Mouse (Mus musculus) embryo, embryonic 9.5 days (tissue): ENCODE data around the gene Pde11a.
A peak's percentile ranks its signal among the peaks of the same experiment; 100 is the strongest.

ENCODE experiments used
- DNase-seq: peaks from one replicate; pipeline ENCODE4 v3.0.0-alpha.2; 2017; ENCODE audit errors: extremely low spot score

The Pde11a gene

DNA sequence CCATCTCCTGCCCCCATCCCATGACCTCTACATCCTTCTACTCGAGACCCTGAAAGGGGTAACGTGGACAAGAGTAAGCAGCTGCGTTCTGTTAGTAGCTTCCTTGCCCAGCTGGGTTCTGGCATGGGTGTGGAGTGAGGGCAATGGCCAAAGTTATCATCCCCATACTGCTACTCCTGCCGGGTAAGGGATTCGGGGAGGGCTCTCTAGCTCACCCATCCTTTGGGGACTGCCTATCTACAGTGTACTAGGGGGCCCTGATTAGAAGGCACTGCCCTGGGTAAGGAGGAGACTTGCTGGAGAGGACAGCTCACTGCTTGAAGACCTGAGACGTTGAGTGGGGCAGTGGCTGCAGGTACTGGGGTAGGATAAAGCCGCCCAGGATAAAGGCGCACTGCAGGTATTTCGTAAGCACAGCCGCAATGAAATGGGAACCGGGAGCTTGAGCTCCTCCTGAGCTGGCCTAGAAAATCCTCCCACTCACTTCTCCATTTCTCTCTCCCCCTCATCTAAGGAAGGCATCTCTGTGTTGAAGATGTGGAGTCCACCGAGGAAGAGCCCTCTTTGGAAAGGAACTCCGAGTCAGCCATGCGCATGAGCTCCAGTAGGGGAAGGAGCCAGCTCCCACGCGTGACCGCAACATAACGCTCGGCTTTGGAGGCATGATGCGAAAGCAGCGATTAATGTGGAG is 15.2 kb downstream of the Pde11a start:
- DNase-seq, result no peak

DNA sequence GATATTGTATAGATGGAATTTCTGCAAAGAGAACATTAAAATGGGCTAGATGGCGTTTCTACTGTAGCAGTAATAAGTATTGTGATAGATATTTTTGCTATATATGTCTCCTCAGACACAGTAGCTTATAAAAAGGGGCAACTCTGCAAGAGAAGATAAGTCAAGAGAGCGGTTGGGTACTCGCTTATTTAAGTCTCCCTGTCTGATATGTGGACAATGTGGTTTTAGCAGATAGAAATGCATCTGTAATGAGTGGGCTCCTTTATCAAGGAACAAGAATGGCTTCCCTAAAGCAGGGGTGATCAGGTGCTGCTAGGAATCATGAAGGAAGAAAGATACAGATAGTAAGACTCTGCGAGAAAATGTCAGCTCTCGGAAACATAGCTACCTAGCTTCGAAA is 18.2 kb downstream of the Pde11a start:
- DNase-seq, result no peak

DNA sequence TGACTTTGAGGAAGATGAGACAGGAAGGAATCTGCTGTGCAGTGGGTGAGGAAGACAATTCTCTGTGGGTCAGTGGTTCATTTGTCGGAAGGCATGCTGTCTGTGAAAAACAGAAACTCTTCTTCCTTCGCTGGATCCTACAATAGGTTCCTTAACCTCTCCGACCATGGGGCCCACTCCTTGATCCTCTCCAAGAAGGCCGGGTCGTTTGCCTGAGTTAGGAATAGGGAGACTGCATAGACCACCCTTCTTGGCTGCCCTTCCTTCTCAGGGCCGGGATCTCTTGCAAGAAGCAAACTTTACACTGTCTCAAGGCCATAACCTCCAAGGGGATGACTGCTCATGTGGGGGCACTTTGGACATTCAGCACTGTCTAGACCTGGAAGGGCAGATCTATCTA is 19.3 kb downstream of the Pde11a start:
- DNase-seq, result no peak

DNA sequence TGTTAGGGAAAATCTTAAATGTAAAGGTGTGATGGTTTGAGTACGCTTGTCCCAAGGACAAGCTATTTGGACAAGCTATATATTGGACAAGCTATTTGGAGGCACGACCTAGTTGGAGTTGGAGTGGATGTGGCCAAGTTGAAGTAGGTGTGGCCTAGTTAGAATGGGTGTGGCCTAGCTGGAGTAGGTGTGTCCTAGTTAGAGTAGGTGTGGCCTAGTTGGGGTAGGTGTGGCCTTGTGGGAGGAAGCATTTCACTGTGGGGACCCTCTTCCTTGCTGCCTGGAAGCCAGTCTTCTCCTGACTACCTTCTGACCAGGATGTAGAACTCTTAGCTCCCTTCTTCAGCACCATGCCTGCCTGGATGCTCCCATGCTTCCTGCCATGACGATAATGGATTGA is 50.9 kb downstream of the Pde11a start:
- DNase-seq, result no peak

DNA sequence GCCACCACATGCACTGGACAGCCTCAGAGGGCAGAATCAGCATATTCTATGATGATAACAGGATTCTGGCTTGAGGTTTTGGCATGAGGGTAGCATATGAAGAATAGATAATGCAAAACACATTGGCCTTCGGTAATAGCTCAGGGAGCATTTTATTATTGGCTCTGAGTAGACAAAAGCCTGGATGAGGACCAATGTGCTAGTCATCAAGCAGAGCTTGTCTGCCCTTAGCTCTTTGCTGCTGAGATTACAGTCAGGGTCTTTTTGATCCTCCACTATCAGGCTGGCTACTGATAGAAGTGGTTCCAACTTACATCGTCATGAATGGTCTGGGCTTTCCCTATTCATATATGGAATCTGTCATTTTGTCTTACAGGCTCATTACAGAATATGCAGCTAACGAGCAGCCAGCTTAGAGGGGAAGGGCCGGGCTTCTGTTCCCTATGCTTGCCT is 52.3 kb downstream of the Pde11a start:
- no peak for DNase-seq

DNA sequence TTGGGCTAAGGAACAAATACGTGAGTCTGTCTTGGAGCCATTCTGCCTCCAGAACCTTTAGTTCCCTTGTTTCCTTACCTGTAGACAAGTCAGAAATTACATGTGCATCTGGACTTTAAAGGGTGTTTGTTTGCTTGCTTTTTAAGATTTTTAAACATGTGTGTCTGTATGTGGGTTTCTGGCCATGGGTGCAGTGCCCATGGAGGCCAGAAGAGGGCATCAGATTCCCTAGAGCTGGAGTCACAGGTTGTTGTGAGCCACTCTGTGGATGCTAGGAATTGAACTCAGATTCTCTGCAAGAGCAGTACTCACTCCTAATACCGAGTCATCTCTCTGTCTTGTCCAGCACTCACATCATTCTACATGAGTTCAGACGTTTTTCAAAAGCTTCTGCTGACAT is 53.4 kb downstream of the Pde11a start:
- no peak for DNase-seq

DNA sequence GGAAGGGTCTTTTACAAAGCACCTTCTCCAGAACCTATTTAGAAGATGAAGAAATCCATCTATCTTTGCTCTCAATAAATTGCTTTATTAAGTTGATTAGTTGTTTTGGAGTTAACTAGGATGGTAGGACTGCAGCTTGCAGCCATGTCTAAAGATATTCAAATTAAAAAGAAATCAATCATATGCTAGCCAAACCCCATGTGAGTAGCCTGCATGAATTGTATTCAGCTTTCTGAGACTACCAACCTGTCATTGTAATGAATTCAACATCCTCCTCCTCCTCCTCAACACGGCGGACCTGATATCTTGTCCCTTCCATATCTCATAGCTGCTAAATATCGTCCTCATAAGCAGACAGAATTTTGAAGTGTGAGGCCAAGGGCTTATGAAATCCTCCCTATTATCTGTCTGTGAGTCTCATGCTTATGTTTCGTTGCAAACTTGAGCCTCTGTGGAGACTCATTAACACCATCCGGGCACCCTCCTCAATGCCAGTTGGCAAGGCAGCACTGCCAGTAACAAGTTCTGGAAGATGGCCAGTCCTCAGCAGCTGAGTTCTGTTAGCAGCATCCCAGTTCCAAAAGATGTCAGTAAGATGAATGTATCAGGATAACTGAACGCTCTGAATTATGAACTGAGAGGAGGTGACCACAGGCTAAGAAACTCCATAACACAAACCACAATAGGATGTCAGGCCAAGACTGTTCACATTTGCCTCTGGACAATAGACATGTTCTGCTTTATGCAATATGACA is 55.0 kb downstream of the Pde11a start:
- DNase-seq, result no peak

DNA sequence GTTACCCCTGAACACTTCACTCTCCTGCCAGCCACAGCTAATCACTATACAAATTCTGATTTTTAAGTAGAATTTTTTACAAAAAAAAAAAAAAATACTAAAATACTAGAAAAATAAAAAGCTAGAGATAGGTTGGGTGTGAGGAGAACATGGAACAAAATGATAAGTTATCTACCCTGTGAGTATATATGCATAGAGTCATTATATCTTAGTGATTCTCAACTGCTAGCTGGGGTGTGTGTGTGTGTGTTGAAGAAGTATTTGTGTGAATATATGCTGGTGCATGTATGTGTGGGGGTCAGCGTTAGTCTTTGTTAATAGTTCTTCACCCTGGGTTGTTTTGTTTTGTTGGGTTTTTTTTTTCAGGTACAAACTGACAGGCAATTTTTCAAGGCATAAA is 69.1 kb downstream of the Pde11a start:
- no peak for DNase-seq

DNA sequence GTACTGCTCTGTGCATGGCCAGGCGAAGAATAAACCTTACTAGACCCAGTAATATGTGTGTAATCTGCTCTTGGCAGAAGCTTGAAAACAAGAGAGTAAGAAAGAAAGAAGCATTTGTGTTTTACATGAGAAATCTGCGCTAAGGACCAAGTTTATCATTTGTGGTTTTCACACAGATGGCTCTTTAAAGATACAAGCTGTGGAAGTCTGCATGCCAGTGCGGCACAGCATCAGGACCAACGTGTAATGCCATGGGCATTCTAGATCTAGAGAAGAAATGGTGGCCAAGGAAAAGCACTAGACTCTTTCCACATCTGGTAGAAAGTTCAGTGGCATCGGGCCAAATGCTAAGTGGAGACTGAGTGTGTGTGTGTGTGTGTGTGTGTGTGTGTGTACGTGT is 71.2 kb downstream of the Pde11a start:
- DNase-seq, result no peak

DNA sequence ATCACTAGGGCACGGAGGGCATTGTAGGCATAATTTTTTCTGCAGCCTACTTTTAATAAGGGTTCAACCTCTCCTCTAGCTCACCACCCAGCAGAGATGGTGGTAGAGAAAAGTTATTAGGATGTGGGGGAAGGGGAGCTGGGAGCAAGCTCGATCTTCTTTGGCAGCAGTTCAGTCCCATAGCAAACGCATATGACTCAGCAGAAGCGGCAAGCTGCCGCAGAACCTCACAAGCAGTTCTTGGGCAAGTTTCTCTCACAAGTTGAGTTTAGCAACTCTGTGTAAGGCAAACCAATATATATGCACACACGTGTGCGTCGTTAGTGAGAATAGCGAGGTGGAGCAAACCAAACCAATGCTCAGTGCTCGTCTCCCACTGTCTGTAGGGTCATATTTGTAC is 72.0 kb downstream of the Pde11a start:
- no peak for DNase-seq

DNA sequence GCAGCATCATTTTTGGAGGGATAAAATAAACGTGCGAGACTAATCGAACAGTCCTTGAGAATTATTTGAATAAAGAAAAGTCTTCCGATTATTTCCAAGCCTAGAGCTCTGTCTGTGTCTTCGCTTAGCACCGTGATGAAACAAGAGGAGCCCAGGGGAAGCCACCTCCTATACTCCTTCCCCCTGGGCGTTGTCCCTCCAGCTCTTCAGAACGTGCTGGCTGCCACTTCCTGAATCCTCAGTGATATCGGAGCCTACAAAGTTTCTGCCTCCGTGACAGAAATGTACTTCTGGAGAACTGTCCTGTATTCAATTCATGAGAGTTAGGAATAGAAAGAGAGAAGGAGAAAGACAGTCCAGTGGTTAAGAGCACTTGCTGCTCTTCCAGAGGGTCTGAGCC is 74.3 kb downstream of the Pde11a start:
- DNase-seq, result no peak

DNA sequence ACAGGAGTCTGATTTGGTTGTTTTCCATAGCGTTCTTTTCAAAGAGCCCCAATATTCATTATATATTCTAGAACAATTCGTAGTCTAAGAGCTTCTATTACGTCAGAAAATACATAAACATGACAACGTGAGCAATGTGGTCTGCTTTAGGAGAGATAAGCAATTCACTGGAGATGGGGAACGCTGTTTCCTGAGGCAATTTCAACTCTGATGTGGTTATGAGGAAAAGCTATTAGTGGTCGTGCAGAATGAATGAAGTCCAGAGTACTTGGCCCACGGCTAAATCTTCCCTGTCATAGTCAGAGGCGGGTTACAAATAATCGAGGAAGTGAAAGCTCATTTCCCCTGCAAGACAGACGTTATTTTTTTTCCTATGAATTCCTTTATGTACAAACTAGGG is 75.9 kb downstream of the Pde11a start:
- DNase-seq, result no peak

DNA sequence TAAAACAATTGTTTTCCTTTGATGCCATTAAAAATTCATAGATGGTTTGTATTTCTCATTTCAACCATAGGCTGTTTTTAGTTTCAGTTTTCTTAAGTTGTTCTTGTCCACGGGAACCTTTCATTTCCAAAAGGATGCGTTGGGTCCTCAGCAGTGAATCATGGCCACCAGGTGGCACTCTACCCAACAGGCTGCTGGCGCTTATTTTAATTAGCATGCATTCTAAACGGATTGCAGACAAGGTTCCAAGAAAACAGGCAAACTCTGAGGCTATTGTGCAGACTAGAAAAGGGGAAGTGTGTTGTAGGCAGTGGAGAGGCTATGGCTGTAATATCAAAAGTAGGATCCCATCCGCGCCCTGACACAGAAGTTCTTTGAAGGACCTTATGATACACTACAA is 83.7 kb downstream of the Pde11a start:
- peak; percentile 44 for DNase-seq

DNA sequence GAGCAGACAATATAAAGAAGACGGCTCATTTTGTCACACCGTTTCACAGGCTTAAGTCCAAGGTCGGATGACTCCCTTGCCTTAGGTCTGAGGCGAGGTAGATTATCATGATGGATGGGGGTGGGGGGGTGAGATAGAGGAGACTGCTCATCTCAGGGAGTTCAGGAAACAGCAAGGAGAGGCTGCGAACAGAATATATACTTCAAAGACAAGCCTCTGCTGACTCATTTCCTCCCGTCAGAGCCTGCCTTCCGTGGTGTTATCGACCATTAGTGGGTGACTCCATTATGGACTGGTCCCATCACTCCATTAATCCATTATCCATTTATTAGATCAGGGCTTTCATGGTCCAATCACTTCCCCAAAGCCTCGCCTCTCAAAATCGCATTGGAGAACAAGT is 87.2 kb downstream of the Pde11a start:
- DNase-seq, result no peak

DNA sequence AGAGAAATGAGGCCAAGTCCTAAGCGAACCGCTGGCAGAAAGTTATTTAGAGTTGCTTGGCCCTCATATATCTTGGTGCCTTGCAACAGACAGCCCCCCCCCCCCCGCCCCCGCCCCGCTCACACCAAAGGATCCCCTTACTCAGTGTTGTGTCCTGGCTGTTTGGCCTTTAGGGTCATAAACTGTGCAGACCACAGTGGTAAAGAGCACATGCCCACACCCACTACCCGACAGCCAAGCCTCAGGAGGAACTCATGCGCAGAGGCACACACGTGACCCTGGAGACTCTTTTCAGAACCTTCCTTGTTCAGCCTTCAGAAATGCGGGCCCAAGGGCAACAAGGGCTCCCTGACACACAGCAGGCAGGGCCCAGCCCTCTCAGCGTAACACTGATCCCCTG is 90.3 kb downstream of the Pde11a start:
- no peak for DNase-seq

DNA sequence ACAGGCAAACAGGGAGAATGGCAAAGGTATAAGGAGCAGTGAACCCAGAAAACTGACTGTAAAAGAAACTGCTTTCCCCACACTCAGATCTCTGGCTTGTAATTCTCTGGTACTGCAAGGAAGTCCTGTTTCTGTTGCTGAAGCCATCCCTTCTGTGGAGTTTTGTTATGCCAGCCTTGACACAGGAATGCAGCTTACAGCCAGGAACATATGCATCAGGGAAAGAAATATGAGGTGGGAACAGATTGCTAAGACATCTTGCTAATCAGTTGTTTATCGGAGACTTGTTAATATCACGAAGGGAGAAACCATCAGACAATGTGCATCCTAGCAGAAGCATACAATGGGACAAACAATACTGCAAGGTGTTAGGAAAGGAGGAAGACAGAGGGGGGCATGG is 99.4 kb downstream of the Pde11a start:
- DNase-seq, result no peak

DNA sequence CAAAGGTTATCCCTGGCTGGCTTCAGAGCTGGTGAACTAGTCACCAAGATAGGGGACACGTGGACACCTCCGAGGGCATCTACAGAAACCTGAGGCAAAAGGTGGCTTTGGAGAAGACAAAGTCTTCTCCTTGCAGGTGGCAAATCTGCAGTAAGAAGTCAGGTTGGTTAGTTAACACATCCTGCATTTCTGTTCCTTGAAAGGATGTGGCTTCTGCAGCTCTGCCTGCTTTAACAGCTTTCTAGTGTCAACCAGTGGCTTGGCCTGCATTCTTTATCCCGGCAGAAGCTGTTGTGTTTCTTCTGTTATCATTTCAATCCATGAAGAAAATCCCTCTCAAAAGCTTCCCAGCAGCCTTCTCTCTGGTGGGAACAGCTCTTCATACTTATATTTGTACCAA is 100.1 kb downstream of the Pde11a start:
- no peak for DNase-seq

DNA sequence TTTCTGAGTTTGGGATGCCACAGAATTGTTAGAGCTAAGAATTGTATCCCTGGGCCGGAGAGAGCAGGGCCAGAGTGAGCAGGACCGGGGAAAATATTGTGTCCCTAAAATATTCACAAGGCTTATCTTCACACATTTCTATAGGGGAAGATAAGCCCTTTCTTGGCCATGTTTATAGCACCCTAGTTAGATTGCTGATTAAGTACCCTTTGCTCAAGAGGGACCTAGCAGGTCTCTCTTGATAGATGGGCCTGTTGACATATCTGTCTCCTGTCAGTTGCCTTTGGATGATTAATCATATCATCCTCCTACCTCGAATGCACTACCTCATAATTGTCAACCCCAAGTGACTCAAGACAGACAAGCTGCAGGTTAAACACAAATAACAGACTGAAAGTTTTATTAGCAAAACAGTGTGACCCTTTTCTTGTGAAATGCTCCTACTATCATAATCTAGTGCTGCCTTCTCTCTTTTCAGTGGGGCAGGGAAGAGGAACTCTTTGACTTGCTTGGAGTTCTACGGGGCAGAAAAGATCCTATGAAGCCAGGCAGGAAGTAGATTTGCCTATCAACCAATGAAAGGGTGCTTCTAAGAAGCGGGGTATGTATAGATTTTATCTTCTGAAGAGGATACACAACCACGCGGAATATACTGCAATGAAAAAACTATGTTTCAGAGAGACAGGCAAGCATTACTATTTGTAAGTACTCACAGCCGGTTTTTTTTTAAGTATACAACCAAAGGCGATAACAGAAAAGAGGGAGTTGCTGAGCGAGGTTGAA is 100.7 kb downstream of the Pde11a start:
- no peak for DNase-seq

DNA sequence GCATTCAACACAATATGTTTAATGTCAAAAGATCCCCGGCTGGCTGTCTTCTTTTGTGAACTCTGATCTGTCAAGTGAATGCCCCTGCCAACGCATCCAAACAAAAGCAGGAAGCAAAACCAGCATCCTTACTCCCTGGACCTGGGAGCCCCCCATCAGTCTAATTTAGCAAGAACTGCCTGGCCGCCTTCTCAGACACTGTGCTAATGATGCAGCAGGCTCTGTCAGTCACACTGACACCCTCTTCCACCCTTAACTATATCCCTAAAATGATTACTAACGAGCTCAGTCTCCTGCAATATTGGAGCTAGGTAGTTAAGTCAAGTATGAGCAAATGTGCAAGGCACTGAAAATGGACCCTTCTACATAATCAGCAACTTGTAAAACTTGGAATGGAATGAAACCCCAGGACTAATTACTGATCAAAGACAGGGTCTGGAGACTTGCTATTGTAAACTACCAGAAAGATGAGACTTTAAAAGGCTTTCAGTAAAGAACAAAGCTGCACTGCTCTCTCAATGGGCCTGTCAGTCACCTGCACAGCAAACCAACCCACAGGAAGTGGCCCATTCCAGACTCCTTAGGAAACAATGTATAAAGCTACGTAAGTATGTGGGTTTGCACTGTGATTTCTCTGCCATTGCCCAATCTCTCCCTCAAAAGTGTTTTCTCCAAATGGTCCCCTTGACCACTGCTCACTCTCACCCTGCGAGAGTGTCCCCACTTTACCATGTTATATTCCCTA is 118.0 kb downstream of the Pde11a start:
- peak; percentile 6 for DNase-seq

DNA sequence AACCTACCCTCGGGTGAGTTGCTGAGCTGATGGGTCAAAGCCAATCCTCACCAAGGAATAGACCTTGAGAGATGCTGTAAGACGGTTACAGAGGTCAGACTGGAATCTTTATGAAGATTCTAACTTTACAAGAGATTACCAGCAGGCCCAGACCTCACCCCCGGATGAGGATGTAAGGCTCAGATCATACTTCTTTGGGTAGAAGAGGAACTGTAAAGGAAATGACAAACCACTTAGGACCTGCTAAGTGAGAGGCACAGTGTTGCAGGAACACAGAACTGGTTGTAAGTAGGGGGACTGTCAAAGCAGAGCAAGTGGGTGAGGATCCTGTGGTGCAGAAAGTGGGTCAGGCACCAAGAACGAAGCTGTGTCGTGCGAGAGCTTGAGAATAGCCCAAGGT is 119.0 kb downstream of the Pde11a start:
- DNase-seq, result no peak

DNA sequence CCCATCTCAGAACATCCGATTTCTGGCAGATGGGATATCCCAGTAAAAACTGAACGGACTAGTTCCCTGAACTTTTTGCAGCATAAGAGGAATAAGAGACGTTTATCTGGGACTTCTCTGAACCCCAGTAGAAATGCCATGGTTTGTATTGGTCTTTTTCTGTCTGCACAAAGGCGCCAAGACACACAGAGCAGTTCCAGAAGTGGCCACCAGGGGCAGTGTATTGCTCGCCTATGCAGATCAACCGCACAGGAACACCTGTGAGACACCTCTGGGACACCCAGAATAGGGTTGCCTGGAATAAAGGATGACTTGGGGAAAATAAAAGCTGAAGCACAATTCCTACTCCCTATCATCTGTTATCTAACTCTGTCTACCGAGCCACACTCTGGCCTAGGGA is 122.4 kb downstream of the Pde11a start:
- DNase-seq, result peak; percentile 53

DNA sequence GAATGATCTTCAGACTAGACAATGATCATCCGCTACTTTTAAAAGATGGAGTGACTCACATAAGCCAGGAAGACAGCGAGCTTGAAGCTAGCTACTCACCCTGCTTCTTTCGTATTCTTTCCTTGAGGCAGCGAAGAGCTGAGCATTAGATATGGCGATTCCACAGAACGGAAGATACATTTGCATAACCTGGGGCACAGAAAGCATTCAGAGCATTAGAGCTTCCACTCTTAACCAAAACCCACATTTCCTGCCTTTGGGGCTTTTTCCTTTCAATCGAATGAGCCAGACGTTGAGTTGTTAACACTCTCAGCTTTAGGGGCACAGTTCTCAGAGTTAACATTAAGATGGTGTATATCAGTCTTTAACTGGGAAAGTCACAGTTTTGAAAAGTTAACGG is 123.4 kb downstream of the Pde11a start:
- DNase-seq, result no peak
